Mouse (Mus musculus) liver (tissue): ENCODE measurements around the gene Samd4.

Source experiments
- DNase-seq: peaks from one replicate; pipeline ENCODE4 v3.0.0-alpha.2; 2020; ENCODE audit warnings: mixed read lengths

Samd4 gene

DNA sequence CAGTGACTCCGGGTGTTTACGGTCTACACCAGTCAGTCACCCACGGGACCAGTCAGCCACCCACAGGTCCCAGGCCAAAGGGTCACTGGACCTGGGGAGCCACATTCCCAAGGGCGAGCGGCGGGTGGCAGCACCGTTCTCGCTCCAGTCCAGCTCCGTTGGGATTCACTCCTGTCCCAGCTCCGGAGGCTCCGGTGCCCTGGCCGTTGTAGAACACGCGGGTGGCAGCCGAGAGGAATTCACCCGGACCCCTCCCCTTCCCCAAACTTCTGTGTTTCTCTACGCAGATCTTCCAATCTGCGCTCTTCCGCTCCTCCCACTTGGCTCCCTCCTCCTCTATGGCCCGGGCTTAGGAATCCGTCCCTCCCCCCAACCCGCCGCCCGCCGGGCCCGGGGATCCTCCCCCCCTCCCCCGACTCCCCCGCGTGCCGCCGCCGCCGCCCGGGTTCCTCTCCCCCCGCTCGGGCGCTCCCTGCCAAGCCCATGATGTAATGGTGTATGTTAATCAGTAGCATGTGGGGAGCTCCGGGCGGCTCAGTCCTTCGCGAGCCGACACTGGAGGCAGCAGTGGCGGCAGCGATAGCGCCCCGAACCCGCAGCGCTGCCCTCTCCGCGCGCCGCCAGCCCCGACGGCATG lies at the start of gene Samd4:
Gene Samd4 (plus strand): TSS at position 424 of the 637 bp plus-strand sequence.
- DNase-seq = peak; percentile 71

DNA sequence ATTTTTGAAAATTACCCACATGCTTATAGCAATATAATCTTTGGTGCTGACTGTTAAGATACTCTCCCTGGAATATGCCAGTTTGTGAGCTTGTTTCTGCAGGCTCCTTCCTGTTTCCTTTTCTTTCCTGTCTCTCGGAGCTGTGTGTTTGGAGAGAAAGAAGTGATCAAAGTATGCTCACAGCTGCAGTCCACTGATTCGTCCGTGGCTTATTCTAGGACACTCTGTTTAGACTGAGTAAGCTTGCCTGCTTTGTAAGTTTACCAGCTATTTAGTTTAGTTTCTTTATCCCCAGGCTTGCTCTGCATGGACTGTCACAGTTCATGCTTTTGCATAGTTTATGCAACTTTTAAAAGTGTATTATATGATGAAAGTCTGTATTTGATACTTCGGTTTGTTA lies 43.3 kb upstream of the Samd4 start:
- no peak for DNase-seq

DNA sequence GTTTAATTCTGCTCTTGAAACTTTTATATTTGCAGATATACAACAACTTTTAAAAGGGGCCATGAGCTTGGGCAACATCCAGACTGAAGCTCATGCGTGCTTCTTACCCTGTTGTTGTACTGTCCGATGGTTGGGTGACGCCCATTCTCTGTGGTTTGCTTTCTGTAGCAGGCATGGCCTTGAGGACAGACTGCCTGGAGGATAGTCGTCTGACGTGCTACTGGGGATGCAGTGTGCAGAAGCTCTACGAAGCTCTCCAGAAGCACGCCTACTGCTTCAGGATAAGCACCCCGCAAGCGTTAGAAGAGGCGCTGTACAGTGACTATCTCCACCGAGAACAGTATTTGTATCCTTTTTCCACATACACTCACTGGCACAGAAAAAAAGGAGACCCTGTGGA lies 36.9 kb upstream of the Samd4 start:
- DNase-seq = no peak

DNA sequence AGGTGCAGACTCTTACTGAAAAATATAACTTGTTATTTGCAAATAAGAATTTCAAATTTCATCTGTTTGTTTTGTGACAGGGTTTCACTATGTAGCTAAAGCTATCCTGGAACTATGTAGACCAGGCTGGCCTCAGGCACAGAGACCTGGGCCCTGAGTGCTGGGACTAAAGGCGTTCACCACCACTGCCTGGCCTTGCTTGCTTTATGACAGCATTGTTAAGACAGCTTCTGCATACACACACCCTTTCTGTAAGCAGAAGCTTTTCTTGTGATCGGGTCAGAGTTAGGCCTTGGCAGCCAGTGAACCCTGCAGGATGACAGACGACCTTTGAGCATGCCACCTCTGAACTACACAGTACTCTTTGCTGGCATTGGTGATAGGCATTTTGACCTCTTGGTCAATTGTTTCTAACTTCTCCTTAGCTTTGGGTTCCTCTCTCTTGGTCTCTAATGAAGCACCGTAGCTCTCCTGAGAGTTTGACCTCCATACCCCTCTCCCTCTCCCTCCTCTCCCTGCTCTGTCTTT lies 34.5 kb upstream of the Samd4 start:
- no peak for DNase-seq

DNA sequence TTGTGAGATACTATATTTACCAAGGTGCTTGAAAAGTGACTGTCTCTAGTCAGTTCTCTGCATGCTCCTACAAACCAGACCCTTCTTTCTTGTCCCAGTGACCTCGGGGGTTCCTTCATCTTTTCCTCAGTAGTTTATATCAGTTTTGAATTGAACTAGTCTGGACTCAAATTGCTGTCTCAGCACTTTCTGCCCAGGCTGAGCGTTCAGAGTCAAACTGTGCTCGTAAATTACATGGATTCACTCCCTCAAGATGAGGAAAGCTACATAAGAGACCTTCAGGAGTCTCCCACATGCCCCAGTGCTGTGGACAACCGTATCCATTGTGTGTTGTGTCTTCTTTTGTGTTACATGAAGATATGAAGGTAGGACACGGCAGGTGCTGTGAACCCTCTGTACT lies 33.9 kb upstream of the Samd4 start:
- DNase-seq = no peak

DNA sequence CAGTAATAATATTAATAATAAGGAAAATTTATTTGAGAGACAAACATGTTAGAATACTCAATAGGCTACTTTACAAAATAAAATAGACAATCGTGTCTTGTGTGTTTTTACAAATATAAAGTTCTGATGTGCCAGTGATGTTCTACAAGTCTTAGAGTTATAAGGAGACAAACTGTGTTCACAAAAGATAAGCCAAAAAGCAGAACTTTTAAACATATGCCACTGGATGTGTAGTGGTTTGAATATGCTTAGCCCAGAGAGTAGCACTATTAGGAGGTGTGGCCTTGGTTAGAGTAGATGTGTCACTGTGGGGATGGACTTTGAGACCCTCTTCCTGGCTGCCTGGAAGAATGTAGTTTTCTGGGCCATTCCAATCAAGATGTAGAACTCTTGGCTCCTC lies 32.9 kb upstream of the Samd4 start:
- DNase-seq = no peak

DNA sequence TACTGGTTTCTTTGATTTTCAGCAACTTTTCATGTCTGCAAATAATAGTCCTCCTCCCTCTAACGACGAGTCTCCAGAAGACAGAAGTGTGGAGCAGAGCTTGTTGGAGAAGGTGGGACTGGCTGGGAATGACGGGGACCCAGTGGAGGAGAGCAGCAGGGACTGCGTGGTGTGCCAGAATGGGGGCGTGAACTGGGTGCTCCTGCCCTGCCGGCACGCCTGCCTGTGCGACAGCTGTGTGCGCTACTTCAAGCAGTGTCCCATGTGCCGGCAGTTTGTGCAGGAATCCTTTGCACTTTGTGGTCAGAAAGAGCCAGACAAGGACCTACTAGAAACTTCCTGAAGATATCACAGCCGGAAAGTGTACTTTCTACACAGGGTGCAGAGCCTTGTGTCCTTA lies 29.0 kb upstream of the Samd4 start:
- DNase-seq = no peak

DNA sequence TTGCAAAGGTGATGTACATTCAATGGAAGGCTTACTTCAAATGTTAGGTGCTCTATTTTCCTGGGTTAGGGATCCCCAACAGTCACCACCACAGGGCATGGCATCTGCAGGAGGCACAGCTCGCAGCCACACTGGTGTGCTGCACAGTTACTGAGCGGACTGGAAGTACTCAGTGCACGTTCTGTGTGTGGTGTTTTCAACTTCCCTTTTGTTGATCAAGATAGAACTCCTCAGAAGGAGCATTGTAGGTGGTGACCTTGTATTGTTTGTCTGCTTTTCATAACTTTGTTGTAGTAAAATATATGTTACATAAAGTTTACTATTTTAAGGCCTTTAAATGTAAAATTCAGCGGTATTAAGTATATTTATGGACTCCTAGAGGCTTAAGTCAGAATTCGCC lies 19.7 kb upstream of the Samd4 start:
- no peak for DNase-seq

DNA sequence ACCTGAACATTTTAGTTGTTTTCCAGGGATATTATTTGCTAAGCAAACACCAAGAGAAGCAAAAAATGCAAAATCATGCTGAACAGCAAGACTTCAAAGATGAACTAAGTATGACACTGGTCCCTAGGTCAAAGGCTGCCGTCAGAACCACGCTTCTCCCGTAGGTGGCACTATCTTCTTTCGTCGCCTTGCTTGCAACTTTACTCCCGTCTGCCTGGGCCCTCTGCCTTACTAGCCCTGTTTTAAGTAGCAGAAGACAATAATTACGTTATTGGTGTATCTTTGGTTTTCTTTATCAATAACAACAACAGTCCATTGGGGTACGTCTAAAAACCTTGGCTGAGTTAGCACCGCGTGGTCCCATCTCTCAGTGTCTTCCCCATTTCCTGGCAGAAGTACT lies 1.7 kb upstream of the Samd4 start:
- peak; percentile 37 for DNase-seq

DNA sequence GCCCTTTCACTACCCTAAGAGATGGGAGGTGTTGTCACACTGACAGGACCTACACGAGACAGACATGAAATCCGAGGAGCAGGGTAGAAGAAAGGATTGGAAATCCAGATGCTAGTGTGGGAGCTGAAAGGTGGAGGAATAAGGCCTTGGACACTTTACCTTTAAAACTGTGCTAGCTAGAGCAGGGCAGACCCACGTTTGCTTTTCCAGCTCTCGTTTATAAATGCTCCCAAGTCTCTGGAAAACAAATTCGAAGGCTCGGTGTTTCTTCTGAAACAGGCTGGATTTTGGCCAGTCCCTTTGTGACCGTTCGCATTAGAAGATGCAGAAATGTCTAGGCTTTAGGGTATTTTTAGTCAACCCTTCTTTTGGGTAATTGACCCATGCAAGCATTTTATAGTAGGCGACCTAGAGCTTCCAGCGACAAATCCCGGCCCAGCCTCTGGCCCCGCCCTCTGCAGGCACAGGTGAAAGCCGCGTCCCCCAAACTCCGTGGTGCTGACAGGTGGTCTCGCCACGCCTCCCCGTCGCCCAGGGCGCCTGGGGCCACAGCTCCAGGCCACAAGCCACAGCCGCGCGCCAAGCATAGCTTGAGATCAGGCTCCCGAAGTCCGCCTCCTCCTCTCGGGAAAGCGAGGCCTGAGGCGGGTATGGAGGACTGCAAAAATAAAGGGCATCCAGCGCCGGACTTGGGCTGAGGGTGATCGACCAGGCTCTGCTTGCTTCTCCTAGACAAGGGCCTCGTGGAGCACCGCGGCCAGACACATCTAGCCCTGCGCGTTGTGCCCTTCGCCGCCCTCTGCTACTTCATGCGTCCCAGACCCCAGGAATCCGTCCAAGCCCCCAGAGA lies 848 bp upstream of the Samd4 start:
- peak; percentile 9 for DNase-seq

DNA sequence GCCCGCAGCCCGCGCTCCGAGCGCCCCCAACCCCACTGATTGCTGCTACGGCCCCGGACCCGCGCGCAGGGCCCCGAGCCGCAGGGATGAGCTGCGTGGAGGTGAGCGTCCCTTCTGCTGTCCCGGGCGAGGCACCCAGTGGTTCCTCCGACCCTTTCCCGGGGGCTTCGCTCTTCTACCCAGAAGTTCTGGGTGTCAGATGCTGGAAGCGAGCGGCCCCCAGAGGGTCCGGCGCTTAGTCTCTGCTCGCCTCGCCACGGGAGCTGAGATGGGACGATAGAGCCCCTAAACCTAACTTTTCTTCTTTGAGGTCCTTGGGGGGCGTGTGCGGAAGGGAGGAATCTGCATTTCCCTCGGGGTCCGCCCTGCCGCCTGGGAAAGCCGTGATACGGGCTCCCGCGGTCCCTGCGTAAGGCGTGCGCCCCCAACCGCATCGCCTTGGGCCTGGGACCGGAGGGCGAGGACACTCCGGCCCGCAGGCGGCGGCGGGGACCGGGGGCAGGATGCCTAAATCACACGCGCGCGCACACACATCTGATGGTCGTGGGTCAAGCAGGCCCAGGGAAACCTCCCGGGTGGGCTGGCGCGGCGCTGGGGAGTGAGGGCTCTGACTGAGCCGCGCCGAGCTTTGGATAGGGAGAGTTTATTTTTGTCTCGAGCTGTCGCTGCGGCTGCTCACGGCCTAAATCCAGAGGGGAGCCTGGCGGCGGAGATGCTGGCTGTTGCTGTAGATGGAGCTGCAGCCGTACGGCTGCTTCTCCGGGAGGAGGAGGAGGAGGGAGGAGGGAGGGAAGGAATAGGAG lies 615 bp downstream of the Samd4 start:
- peak; percentile 39 for DNase-seq

DNA sequence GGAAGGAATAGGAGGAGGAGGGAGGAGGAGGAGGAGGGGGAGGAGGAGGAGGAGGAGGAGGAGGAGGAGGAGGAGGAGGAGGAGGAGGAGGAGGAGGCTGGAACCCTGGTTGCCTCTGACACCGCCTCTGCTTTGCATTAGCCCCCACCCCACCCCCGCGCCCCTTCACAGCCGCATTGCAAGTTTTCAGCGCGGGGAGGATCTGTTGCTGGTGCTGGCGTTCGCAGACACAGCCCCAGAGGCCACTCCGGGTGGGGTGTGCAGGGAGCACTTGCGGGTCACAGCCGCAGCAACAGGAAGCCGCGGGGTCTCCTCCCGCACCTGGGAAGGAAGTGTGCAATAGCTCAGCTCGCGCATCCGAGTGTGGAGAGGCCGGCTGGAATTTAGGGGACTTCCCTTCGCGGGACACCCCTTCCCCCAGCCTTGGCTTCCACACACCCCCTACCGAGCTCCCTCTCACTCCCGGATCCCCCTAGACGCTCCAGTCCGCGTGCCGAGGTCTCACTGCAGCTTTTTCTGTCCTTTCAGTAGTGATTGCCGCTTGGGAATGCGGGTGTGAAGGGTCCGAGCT lies 1.3 kb downstream of the Samd4 start:
- DNase-seq = peak; percentile 38

DNA sequence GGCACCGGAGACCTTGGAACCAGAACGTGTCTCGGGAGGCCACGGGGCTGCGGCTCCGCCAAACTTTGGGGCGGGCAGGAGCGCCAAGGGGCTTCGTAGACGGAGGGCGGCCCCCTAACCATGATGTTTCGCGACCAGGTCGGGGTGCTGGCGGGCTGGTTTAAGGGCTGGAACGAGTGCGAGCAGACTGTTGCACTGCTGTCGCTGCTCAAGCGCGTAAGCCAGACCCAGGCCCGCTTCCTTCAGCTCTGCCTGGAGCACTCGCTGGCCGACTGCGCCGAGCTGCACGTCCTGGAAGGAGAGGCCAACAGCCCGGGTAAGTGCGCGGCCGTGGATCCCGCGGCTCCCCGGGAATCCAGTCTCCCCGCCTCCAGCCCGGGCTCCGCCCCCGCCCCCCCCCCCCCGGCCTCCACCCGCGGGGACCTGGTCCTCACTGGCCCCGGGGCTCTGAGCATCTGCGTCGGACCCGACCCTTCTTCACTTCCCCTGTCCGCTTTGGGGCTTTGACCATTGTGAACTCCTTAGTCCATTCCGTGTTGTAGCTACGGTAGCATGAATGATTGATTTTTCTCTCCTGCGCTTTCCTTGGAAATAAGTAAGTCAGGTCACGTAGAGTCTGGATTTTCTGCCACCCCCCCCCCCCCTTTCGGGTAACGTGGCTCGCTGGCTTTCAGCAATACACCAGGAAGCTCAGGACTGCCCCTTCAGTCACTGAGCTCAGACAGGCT lies 2.2 kb downstream of the Samd4 start:
- peak; percentile 48 for DNase-seq

DNA sequence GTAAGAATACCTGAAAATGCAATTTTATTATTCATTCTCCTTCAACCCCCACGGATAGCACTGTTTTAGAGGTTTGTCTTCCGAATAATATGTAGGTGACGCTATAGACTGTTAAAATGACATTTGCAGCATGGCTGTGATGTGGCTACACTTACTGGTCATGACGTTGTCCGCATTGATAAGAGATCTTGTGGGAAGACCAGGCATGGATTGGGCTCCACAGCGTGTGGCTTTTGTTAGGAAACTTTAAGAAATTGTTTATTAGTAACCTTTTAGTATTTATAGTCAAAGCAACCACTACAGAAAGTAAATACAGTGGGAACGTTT lies 2.7 kb downstream of the Samd4 start:
- no peak for DNase-seq

DNA sequence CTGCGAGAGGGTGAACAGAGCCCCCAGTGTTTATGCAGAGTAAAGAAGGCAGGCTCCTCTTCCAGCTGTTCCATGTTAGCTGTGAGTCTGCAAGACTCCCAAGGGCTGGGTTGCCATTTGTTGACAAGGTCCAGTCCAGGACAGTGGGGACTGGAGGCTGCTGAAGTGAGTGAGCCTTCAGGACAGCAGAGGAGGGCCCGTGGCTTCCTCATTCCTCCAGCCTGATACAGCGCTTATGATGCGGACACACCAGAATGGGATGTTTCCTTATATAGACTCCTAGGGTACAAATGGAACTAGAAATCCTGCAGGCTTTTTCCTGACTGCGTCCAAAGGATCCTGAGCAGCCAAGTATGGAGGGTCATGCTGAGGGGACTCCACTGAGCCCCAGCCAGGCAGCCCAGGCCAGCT lies 3.2 kb downstream of the Samd4 start:
- DNase-seq = peak; percentile 4

DNA sequence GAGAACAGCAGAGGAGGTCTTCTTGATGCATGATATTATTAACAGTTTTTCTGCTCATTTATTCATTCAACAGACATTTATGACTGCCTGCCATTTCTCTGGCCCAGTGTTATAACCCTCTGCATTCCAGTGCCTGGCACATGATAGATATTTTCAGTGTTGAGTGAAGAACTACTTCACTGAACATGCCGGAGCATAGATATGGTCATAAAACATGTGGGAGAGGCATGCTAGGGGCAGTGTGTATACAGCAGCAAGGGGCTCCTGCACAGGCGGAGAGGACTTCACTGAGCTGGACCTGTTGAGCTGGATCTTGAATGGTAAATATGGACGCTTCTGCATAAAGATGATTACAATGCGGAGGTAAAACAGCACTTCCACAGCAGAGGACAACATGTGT lies 6.4 kb downstream of the Samd4 start:
- DNase-seq = no peak

DNA sequence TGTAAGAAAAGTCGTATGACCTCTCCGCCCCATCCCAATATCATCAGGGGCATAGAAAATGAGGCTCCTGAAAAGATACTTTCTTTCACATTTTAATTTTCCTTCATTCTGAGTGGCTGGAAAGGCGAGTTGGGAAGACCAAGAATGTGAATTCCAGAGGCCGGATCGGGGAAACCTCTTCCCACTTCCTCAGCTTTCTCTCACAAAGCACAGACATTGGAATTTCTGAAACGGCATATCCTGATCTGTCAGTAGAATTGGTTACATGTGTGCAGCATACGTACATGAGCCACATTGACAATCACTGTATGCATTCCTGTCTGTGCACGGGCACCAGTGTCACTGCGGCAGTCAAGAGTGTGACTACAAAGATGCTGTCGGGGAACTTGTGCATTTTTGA lies 11.3 kb downstream of the Samd4 start:
- no peak for DNase-seq

DNA sequence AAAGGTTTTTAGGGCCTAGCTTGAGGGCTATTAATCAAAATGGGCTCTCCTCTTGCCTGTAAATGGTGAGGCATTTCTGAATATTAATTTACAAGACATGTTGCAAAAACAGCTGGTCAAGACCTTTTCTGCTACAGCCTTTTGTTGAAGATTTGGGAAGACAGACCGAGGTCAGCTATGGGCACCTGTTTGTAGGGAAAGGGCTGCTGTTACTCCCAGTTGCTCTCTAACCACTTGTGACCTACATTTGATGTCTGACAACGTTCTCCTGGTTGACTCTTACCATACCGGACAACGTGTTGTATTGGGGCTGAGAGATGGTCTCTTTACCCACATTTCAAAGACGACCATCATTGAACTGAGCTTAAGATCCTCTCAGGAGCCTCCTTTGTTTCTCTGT lies 15.3 kb downstream of the Samd4 start:
- DNase-seq = no peak

DNA sequence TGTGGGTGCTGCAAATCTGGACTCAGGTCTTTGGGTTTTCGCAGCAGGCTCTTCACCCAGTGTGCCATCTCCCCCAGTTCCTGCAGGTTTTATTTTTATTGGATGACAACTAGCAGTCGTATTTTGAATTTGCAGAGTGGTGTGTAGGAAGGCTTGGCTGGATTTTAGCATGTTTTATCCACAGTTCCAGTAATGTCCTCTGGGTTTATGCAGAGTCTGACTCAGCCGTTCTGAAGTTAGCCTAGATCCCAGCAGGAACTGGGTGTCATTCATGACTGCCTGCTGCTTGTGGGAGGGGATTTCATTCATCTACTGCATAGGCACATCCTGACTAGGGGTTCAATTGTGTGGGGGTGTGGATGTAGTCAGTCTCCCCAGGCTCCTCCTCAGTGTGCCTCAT lies 16.0 kb downstream of the Samd4 start:
- DNase-seq = no peak

DNA sequence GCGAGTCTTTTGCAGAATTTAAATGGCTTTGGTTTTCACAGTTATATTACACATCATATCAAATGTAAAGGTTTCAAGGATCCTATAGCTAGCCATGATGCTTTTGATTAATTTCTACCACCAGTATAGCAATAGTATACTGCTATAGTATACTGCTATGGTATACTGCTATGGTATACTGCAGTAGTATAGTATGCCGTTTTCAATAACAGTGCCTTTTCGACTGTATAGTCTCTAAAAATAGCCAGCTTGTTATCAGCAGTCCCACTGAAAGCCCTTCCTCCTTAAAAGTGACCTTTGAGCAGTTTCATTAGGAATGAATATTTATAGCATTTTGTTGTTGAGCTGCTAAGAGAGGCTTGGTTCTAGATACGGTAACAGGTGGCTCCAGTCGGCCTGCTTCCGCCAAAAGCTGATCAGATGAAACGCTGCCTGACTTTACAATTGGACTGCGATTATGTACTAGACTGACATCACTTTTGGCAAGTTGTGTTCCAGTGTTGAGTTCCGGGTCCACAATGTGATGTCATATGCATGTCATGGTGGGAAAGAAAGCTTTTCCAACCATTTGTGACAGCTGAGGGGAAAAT lies 19.9 kb downstream of the Samd4 start:
- DNase-seq = no peak

DNA sequence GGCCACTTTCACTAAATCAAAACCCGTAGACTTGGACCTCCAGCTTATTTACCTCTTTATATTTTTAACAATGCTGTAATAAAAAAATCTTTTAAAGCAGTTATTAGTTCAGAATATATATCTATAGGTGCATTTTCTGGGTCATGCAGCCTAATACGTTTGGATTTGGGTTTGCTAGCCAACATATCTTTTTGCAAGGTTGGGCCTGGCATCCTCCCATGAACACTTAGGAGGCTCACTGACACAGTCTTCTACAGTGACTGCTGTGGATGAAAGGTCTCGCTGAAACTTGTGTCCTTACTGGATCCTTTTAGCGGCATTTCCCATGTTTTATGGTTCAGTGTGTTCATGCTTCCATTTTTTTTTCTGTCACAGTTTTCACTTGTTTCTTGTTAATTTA lies 21.6 kb downstream of the Samd4 start:
- DNase-seq = no peak

DNA sequence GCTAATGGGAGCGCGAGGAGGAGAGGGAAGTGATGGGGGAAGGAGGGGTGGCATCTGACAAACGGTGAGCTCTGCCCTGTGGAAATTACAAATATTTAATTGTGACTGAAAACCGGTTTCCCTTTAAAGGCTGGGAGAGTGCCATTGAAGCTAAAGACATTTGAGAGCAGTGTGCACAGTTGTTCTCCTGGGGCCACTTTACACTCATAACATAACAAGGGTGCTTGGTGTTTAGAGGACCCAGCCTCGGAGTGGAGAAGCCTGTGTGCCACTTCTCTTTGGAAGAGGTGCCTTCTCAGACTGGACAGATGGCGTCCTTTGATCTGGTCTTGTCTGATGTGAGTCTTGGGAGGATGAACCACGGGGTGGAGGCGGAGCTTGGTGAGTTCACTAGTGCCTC lies 26.2 kb downstream of the Samd4 start:
- DNase-seq = no peak
